Mouse (Mus musculus): ENCODE results near the gene Vipr1.

Vipr1 gene

GRCm38 (mm10) chr9:121677476-121677875 lies 35.0 kb downstream of the Vipr1 start:
- no peak for DNase-seq (ENCODE audit: low read depth)

- DNase-seq (ENCODE audit: low read depth): peak; percentile 38
These were observed 37.0 kb downstream of the Vipr1 start for GRCm38 (mm10) chr9:121679549-121679948.

- DNase-seq (ENCODE audit: low read depth): no peak
These were observed 38.7 kb downstream of the Vipr1 start for GRCm38 (mm10) chr9:121681191-121681590.

- DNase-seq (ENCODE audit: low read depth): no peak
These were observed 39.6 kb downstream of the Vipr1 start for GRCm38 (mm10) chr9:121682037-121682680.

- DNase-seq (ENCODE audit: low read depth): no peak
These were observed 42.2 kb downstream of the Vipr1 start for GRCm38 (mm10) chr9:121684702-121685101.

GRCm38 (mm10) chr9:121690200-121690651 lies 47.7 kb downstream of the Vipr1 start:
- DNase-seq (ENCODE audit: low read depth): no peak

- DNase-seq (ENCODE audit: low read depth): no peak
These were observed 48.2 kb downstream of the Vipr1 start for GRCm38 (mm10) chr9:121690734-121691133.

- DNase-seq (ENCODE audit: low read depth): no peak
These were observed 52.2 kb downstream of the Vipr1 start for GRCm38 (mm10) chr9:121694736-121695135.

- no peak for DNase-seq (ENCODE audit: low read depth)
These were observed 54.1 kb downstream of the Vipr1 start for GRCm38 (mm10) chr9:121696626-121697025.

GRCm38 (mm10) chr9:121697150-121698049 lies 54.9 kb downstream of the Vipr1 start:
- peak; percentile 64 for DNase-seq (ENCODE audit: low read depth)

GRCm38 (mm10) chr9:121704261-121704645 lies 61.7 kb downstream of the Vipr1 start:
- no peak for DNase-seq (ENCODE audit: low read depth)

- peak; percentile 95 for DNase-seq (ENCODE audit: low read depth)
These were observed 62.4 kb downstream of the Vipr1 start, which contains the start of gene Sec22c for GRCm38 (mm10) chr9:121704646-121705625. Sec22c (minus strand) TSS chr9:121705490.

GRCm38 (mm10) chr9:121706029-121706675 lies 63.6 kb downstream of the Vipr1 start:
- peak; percentile 77 for DNase-seq (ENCODE audit: low read depth)

GRCm38 (mm10) chr9:121707801-121708200 lies 65.3 kb downstream of the Vipr1 start:
- DNase-seq (ENCODE audit: low read depth): peak; percentile 40

- peak; percentile 93 for DNase-seq (ENCODE audit: low read depth)
These were observed 66.3 kb downstream of the Vipr1 start for GRCm38 (mm10) chr9:121708506-121709486.

- DNase-seq (ENCODE audit: low read depth): peak; percentile 99
These were observed 67.5 kb downstream of the Vipr1 start, which contains the start of gene Ss18l2 for GRCm38 (mm10) chr9:121709898-121710583. Ss18l2 (plus strand) TSS chr9:121710329.

- DNase-seq (ENCODE audit: low read depth): peak; percentile 66
These were observed 68.1 kb downstream of the Vipr1 start for GRCm38 (mm10) chr9:121710584-121710975.

- DNase-seq (ENCODE audit: low read depth): no peak
These were observed 74.5 kb downstream of the Vipr1 start for GRCm38 (mm10) chr9:121717048-121717447.

GRCm38 (mm10) chr9:121718070-121718705 lies 75.7 kb downstream of the Vipr1 start:
- peak; percentile 55 for DNase-seq (ENCODE audit: low read depth)

All from 416B (cell line).